Mouse (Mus musculus) c-Kit-positive CD71-negative TER-119-negative erythroid progenitor cells, embryonic 14.5 days (primary cell): ENCODE measurements around the gene Ppp2ca.
A peak's percentile ranks its signal among the peaks of the same experiment; 100 is the strongest.

Experiments
- DNase-seq: peaks from one replicate; pipeline ENCODE4 v3.0.0-alpha.2; 2013; ENCODE audit warnings: low read depth

Gene Ppp2ca

DNA sequence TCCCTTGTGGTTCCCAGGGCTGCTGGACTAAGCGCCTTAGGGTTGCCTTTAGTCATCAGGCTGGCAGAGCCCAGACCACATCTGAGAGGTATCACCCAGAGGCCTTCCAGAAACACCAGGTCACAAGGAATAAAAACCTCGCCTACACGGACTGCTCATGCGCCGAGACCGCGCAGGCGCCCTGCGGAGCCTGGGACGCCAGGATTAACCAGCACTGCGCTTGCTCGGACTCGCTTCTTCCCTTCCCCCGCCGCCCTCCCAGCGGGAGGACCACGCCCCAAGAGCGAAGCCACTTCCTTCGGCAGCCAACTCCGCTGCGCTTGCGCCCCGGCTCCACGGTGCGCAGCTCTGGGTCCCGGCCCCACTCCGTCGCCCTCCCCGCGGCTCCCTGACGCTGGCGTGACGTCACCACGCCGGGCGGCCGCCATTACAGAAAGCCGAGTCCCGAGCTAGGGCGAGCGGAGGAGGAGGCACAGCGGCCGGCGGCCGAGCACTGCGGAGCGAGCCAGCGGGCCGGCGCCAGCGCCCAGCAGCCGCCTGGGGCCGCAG lies at the start of gene Ppp2ca:
Gene Ppp2ca, plus strand, starts transcription at position 284 of the 549 bp plus-strand sequence.
- DNase-seq, result peak; percentile 97

DNA sequence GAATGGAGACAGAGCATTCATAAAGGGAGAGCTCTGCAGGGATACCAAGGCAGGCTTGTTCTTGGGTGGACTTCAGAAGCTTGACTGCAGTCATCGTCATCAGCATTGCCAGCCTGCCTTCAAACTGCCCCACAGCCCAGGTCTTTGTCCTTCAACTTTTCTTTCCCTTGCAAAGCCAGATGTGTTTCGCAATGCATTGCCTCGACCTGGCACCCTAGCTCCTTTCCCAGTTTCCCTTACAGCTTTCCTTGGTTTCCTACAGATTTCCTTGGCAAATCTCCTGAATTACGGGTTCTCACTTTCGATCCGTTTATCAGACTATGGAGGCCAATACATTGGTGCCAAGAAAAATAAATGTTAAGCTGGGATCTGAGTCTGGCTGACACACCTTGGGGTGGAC lies 45.1 kb upstream of the Ppp2ca start:
- no peak for DNase-seq

DNA sequence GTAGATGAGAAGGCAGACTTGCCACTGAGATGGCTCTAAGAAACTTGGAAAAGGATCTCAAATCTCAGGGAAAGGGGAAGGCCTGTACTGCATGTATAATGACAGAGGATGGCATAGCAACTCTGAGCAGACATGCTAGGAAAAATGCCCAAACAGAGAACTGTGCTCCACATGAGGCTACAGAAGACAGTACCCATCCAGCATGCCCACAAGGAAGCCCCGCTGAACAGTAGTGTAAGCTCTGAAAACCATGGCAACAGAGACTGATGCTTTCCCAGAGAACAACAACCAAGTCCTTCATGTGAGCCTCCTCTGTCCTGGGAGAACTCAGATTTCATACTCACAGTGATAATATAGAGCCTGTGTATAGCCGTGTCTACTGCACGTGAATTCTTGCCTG lies 43.8 kb upstream of the Ppp2ca start:
- no peak for DNase-seq

DNA sequence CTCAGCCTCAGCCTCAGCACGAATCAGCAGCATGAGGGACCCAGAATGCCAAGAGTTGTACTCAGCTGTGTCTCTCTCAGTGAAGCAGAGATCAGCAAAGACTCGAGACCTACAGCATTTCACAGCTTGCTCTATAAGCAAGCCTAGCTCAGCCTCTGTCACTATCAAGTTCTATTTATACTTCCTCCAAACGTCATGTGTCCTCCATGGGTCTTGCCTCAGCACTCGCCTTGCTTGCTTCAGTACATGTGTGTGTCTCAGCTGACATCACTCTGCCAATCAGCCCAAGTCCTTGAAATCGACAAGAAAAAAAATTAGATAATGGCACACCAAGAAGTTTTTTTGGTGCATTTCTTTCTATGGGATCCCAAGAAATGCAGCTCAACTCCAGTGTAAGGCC lies 42.3 kb upstream of the Ppp2ca start:
- DNase-seq, result no peak

DNA sequence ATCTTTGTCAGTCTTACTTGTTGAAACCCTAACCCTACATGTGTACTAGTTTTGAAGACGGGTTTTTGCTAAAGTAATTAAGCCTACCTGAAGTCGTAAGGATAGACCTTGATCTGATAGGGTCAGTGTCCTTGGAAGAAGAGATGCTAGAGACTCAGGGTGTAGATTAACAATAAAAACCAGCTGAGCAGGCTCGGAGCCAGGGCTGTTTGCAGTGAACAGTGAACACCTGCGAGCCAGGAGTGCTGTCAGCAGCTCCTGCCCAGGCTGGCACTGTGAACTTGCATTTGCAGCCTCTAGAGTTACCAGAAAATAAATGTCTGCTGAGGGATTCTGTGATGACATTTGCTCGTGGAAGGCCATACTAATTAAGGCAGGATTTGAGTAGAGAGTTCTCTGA lies 39.5 kb upstream of the Ppp2ca start:
- DNase-seq, result no peak

DNA sequence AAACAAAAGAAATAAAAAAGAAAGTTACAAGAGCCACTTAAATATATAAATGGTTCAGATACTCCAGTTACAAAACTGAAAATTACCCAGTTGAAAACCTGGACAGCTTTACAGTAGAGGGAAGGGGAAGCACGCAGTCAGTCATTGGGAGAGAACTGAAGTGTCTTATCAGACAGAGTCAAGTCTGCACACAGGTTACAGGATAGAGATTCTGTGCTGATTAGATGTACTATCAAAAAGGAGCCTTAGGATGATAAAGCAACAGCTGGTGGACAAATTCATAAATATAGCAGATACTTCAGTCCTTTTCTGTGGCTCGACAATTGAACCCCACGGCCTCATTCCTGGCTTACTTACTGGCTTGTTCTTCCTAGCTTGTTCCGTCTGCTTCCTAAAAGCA lies 38.2 kb upstream of the Ppp2ca start:
- no peak for DNase-seq

DNA sequence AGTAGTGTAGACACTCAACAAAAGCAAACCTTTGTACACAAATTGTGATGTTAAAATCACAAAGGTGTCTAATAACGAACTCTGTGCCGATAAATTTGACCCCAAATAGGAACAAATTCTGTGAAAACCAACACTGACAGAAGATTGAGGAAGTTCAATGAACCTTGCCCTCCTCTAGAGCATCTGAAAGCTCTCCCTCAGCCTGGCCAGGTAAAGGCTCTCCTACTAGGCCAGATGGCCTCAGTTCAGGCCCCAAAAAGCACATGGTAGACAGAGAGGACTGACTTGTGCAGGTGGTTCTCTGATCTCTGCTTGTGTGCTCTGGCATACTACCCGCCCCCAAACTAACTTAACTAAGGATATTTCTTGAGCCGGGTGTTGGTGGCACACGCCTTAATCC lies 36.1 kb upstream of the Ppp2ca start:
- no peak for DNase-seq

DNA sequence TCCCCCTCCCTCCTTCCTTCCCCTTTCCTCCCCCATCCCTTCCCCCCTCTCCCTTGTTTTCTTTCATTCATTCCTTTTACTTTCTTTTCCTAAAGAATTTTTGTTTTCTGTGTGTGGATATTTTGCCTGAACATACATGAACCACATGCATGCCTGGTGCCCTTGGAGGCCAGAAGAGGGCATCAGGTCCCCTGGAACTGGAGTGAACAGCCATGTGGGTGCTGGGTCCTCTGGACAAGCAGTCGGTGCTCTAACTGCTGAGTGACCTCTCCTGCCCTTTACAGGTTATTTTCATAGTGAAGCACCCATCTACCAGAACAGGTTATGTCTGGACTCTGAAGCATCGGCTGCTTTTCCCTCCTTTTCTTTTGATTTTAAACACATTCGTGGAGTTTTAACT lies 34.1 kb upstream of the Ppp2ca start:
- DNase-seq, result no peak

DNA sequence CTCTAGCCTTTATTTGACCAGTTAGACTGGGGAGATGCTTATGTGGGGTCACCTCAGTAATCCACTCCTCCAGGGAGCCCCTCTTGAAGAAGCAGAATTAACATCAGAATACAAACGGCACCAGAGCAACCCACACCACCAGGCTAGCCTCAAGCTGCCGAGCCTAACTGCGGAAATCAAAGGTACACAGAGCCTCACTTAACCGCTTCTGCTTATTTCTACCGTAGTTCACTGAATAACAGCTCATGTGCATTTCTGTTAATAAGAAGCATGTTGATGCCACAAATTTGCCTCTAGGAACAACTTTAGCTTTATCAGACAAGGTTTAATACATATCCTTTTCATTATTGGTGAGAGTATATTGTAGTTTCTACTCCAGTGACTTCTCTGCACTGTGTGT lies 32.6 kb upstream of the Ppp2ca start:
- no peak for DNase-seq

DNA sequence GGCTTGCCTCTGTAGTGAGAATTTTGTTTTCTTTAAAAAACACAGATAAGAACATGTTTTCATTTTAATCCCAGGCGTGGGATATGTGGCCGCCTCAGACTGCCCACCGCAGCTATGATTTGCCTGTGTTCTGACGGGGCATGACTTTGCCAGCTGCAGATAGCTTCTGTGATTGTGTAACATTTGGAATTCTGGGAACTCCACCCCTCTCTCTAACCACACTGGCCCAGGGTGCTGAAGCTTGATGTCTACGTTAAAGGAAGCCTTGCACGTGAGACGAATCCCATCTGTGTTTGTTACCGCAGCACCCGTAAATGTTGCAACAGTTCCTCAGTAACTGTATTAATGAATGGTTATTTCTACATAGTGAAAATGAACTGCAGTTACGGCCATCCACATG lies 26.7 kb upstream of the Ppp2ca start:
- no peak for DNase-seq

DNA sequence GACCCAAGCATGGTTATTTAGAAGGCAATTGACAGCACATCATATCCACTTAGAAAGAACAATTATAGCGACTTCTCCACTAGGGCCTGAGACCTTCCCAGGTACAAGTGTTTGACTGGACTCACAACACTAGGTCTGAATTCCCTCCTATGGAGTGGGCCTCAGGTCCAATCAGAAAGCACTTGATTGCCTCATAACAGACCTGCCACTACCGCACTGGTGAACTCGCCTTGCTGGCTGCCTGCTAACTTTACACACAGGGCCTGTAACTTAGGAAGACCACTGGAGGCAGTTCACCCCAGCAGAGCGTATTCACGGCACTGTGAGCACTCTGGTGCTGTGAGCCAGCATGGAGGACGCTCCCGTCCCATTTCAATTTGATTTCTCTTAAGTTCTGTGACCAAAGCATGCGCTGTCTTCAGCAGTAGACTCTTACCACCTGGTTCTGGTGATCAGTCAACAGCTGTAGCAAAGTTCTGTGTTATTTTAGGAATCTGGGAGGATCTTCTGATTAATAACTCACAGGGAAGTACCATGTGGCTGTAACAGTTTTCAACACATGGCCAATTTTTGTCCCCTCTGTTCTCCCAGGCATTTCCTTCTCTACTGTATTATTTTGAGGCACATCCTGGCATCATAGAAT lies 24.8 kb upstream of the Ppp2ca start:
- no peak for DNase-seq

DNA sequence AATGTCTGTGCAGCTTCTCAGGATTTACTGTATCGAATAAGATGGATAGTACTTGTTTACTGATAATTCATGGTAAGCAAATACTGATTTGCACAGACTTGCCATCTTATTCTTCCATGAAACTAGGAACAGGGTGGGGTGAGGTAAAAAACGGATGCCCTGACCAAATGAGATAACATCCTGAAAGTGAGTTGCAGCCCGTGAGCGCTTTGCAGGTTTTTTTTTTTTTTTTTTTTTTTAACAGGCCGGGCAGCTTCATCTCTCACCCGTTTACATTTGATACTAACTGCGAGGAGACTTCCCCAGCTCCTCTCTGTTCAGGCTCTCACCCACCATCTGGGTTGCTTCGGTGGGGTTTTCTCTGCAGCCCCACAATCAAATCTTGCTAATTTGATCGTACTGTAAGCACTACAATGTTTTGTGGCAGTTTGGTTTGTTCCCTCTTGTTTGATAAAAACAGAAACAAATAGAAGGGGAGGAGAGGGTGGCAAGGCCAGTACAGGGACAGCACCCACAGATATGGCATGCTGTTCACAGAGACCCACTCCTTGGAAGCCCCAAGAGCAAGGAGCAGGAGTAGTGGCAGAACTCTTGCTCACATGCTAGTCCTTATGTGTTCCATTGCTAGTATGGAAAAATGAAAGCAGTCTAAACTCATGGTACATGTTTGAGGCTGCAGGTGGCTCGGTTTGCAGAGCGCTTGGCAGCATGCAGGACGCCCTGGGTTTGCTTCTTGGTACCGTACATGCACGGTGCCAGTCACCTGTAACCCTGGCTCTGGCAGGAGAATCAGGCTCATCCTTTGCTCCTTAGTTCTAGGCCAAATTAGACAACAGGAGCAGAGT lies 23.6 kb upstream of the Ppp2ca start:
- no peak for DNase-seq

DNA sequence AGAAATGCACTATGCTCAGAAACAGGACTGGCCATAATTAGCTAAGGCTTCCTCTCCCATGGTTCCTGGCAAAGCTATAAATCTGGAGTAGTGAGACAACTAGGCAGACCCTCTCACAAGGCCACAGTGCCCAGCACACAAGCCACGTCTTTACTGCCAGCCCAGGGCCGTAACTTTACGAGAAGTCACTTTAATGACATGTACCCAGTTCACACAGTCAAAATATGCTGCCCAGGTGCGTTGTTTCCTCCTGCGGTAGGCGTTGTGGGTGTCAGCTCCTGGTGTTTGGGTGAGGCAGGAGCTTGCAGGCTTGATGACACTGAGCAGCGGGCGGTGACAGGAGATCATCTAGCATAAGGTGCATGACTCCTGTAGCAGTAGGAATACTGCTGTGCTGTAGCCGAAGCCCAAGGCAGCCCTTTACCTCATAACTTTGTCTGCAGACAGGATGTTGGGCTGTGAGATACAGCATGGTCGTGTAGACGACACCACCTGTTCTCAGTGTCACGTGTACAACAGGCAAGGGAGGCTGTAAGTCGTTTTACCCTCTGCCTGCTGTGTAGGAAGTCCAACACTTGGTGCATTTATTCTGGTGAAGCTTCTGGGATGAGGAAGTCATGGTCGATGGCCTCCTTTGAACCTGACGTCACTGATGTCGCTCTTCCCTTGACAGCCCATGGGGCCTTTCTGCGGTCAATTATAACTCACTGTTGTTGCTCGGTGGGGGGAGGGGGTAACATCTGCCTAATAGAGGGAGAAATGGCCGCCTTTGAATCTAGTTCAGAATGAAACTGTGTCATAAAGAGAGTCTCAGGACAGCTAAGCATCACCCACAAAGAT lies 22.5 kb upstream of the Ppp2ca start:
- no peak for DNase-seq

DNA sequence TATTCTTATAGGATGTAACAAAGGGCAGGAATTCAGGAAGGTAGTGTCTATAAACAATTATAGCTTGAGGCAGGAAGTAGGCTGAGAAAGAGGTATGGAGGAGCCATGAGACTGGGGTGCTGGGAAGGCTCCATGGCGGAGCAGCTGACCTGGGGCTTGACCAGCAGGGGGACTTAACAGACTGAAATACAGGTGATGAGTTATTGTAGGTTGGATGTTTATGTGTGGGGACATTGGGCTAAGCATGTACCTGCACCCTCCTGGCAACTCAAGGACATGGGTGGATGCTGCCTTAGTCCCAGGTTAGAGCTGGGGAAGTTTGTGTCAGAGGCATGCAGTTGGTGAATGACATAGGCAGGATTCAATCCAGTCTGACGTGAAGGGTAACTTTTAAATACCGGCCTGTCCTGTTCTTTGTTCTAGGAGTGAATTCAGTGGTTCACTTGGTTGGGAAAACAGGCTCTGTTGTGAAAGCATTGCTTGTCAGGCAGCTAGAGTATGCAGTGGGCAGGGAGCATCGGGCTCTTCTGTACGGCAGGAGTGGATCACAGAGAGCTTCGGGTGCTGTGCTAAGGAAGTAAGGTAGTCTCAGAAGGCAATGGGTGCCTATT lies 21.6 kb upstream of the Ppp2ca start:
- DNase-seq, result no peak

DNA sequence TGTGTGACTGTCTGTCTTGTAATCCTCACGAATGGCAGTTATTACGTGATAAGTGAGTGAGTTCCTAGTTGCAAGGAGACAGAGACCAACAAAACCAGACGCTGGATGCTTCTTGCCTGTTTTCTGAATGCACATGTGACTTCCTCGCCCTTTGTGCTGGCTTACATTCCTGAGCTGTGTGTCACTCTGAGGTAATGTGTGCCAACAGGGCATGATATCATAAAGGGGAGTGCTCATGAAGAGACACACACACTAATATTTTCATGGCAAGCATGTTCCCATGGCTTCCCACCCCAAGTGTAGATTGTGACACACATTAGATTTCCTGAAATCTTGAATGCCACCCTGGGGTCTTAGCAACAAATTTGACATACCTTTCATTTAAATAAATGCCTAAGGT lies 20.5 kb upstream of the Ppp2ca start:
- peak; percentile 48 for DNase-seq

DNA sequence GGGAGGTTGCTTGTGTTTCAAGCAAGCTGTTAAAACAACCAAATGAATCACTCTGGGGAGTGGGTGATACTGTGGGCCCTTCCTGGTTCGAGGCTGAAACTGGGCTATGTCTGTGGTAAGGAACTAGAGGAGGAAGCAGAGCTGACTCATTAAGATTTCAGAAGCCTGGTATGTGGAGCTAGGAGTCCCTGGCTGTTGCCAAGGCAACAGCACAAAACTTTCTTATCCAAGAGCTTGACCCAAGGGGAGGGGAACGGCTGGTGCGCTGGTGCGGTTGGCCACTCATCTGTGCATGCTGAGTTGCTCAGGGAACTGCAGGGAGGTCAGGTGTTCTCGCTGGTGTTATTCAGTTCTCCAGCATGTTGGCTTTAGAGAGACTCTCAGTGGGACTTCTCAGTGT lies 18.5 kb upstream of the Ppp2ca start:
- peak; percentile 82 for DNase-seq

DNA sequence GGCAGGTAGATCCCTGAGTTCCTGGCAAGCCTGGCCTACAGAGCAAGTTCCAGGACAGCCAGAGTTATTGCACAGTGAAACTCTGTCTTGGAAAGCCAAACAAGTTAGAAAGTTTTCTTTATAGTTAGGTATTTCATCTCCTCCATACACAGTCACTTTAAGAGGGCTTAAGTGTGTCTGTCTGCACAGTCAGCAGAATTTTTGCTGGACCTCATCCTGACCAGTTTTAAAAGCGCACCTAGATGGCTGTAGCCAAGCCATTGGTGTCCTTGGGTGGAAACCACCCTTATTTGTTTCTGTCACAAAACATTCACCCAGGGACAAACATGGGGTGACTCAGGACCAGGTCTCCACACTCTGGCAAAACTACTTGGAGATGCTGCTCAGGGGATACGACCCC lies 17.8 kb upstream of the Ppp2ca start:
- DNase-seq, result no peak

DNA sequence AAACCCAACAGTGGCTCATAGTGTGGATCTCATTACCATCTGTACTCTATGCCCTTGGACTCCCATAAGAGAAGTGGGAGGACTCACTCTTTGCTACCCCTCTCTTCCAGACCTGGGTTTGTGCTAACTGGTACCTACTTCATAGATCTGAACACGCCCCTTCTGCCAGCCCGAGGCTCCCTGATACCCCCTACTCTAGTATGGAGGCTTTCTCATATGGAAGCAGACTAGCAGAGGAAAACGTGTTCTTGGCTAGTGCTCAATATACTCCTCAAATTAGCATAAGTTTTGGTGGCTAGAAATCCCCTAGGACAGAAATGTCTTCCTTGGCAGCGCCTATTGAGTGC lies 12.7 kb upstream of the Ppp2ca start:
- no peak for DNase-seq

DNA sequence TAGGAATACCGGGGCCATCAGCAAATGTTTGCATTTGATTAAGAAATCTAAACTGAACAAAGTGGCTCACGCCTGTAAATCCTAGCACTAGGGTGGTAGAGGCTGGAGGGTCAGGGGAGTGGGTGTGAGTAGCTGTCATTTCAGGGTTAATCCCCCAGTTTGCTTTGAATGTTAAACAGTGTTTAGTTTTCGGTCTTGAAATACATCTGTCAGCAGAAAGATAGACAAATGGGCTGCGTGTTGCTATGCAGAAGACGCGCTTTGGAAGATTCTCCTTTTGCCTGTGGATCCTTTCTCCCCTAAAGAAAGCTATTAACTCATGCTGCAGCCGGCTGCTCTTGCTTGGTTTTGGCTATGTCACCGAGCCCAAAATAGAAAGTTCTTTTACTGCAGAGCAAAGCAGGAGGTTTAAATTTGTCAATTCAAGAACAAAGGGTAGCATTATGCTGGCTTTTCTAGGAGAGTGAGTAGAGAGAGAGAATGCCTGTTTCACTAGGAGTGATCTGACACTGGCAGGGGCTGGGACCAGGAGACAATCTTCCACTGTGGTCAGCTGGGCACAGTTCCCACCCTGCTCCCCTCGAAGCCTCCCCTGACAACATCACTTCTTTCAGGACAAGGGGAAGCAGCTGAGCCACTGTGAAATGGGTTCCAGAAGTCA lies 12.1 kb upstream of the Ppp2ca start:
- no peak for DNase-seq

DNA sequence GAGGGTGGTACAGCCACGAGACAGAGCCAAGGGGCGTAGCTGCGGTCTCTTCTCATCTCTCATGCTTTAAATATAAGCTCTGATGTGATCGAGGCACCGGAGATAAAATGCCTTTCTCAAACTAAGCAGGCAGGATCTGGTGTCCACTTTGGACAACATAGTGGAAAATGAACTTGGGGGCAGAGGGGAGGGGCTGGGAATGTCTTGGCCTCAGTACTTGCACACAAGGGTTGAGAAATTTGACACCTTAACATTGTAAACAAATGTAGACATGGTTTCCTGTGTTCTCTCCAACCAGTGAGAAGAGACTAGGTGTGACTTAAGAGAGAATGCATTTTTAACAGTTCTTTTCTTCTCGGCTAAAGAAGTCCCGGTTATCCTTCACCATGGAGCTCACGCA lies 9.2 kb upstream of the Ppp2ca start:
- DNase-seq, result no peak

DNA sequence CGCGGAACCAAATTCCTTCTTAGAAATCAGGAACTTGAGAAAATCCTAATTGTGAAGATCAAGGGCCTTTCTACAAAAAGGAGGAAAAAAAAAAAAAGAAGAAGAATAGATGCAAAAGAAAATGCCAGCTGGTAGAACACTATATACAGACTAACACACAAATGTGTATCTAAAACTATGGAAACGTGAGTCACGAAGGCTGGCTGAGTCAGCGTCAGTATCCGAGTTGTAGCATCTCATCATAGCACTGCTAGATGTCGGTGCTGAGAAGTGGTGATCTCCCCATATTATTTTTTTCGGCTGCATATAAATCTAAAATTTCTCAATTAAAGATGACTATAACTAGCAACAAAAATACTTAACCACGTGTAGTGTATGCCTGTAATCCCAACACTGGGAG lies 7.2 kb upstream of the Ppp2ca start:
- no peak for DNase-seq

DNA sequence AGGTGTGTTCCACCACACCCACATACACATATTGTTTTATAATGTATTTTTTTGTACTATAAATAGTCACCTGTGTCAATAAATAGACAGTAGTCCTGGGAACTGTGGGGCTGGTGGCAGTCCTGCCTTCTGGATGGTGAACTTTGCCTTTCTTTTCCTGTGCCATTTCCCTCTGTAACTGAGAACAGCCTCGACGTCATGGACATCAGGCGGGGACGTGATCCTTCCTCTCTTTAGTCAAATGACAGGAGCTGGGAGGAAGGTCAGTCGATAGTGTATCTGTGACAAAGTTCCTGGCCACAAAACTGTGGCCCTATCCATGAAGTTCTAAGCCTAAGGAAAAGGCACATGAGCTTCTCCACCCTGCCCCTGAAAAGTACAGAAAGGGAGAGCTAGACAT lies 3.9 kb upstream of the Ppp2ca start:
- DNase-seq, result no peak
